Mouse (Mus musculus) thymus, adult 2 months (tissue): Measurements from ENCODE around the gene Arhgap19.

Experiments used
- CTCF ChIP-seq: fragments of 200-500 bp; IDR thresholded peaks from 2 replicates; pipeline ENCODE4 v1.5.1; 2012; ENCODE audit warnings: mild to moderate bottlenecking, control low read depth, low read length, moderate library complexity, borderline replicate concordance; ENCODE audit not compliant: control insufficient read depth, poor library complexity, insufficient read depth; ENCODE audit errors: extremely low read depth
- POLR2A ChIP-seq: fragments of 200-500 bp; IDR thresholded peaks from 2 replicates; pipeline ENCODE4 v1.6.1; 2012; ENCODE audit warnings: mild to moderate bottlenecking, low read length, control low read depth, moderate library complexity; ENCODE audit not compliant: control insufficient read depth, poor library complexity, insufficient read depth; ENCODE audit errors: extremely low read depth

GRCm38 (mm10) chr19:41812525-41812924, 10.7 kb upstream of the Arhgap19 start:
- no peak for TF ChIP-seq CTCF
- TF ChIP-seq POLR2A = no peak
